Mouse (Mus musculus) C2C12 (cell line): Measurements from ENCODE around the gene Wars2.

Source experiments
- CEBPB ChIP-seq: IDR thresholded peaks from one replicate; pipeline ENCODE4 v1.6.1; 2011; ENCODE audit warnings: low read depth, mild to moderate bottlenecking, control low read depth, moderate library complexity
- CTCF ChIP-seq: IDR thresholded peaks from one replicate; pipeline ENCODE4 v1.5.1; 2011; ENCODE audit not compliant: control insufficient read depth, insufficient read depth, insufficient read length
- FOSL1 ChIP-seq: IDR thresholded peaks from one replicate; pipeline ENCODE4 v1.8.0; 2011; ENCODE audit warnings: mild to moderate bottlenecking, low read length; ENCODE audit not compliant: poor library complexity, insufficient read depth, severe bottlenecking
- MAX ChIP-seq: IDR thresholded peaks from one replicate; pipeline ENCODE4 v1.6.1; 2011; ENCODE audit warnings: mild to moderate bottlenecking, control low read depth
- MYOD1 ChIP-seq: IDR thresholded peaks from one replicate; pipeline ENCODE4 v1.6.1; 2011; ENCODE audit warnings: low read depth; ENCODE audit not compliant: control insufficient read depth, insufficient read length
- MYOG ChIP-seq: IDR thresholded peaks from one replicate; pipeline ENCODE4 v1.6.1; 2011; ENCODE audit not compliant: control insufficient read depth, insufficient read length; ENCODE audit errors: extremely low read depth
- USF1 ChIP-seq: IDR thresholded peaks from one replicate; pipeline ENCODE4 v1.6.1; 2011; ENCODE audit warnings: low read depth, mild to moderate bottlenecking, control low read depth, moderate library complexity

GRCm38 (mm10) chr3:99264695-99265094 lies 123.8 kb downstream of the Wars2 start:
- TF ChIP-seq CTCF (no peak), USF1 (no peak), MAX (no peak), MYOD1 (no peak), FOSL1 (no peak), CEBPB (no peak), MYOG (no peak)
